In the genomic region with DNA sequence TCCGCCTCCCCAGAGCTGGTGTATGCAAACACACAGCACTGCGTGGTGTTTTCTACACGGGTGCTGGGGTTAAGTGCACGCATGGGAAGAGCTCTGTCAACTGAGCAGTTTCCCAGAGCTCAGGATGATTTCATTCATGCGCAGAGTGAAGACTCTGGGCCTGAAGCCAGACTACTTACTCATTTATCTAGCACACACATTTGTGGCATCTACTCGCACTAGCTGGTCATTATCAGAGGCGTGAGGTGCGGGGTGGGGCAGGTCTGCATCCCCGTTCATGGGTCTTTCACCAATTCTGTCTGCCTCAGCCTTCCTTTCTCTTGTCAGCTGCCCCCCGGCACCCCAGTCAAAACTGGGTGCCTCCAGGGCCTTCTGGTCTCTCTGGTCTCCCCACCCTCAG, we compare ENCODE assay signal across 9 mouse cellular contexts.
A peak's percentile ranks its signal among the peaks of the same experiment; 100 is the strongest.
DNase-seq lines count a peak whose midpoint lies in the region; ATAC-seq lines count a peak whose summit lies in the region.
"Had no signal": no experiment of that assay in that cellular context is flagged by ENCODE, and none has a peak within 500 bp of the region (broad histone marks: within the 10 kb centered on the region; RNA-seq: fewer than 3 reads in every experiment).

No protein-coding gene starts in this region.

- 30% methylated on average over 10 of the region's 10 CpGs for WGBS in liver, embryonic 12.5 days (ENCODE audit: insufficient replicate concordance)
- WGBS in midbrain, embryonic 15.5 days: 92% methylated on average over 10 of the region's 10 CpGs

- ATAC-seq in liver, embryonic 12.5 days: peak; percentile 97
- ATAC-seq in midbrain, embryonic 15.5 days (replicated peaks): no peak

- peaks cover 2% of the 10 kb centered on the region; the same call in 1 of the 2 replicates for H3K9me3 ChIP-seq in erythroblast, embryonic 14.5 days (ENCODE audit: control insufficient read depth, low read length)
- no peaks in the 10 kb centered on the region for H3K9me3 ChIP-seq in liver, embryonic 12.5 days (replicated peaks)
- H3K9me3 ChIP-seq in midbrain, embryonic 15.5 days: no peaks in the 10 kb centered on the region
- H3K9me3 ChIP-seq: hindbrain, embryonic 15.5 days had no signal

- H3K36me3 ChIP-seq in erythroblast, embryonic 14.5 days (ENCODE audit: control insufficient read depth): peaks cover 9% of the 10 kb centered on the region; the same call in 1 of the 2 replicates
- H3K36me3 ChIP-seq in liver, embryonic 12.5 days: no peaks in the 10 kb centered on the region
- H3K36me3 ChIP-seq in midbrain, embryonic 15.5 days (replicated peaks): no peaks in the 10 kb centered on the region
- H3K36me3 ChIP-seq: hindbrain, embryonic 15.5 days had no signal

- H3K9ac ChIP-seq in liver, embryonic 12.5 days: peak overlapping the region; percentile 37
- no peak overlapping the region for H3K9ac ChIP-seq in midbrain, embryonic 15.5 days
- H3K9ac ChIP-seq: hindbrain, embryonic 15.5 days had no signal

- H3K4me3 ChIP-seq in erythroblast, embryonic 14.5 days (replicated peaks): peak overlapping the region; percentile 43
- no peak overlapping the region for H3K4me3 ChIP-seq in liver, embryonic 12.5 days
- no peak overlapping the region for H3K4me3 ChIP-seq in midbrain, embryonic 15.5 days
- H3K4me3 ChIP-seq: hindbrain, embryonic 15.5 days had no signal

- peaks cover 93% of the 10 kb centered on the region for H3K4me1 ChIP-seq in erythroblast, embryonic 14.5 days (ENCODE audit: control insufficient read depth)
- peaks cover 85% of the 10 kb centered on the region for H3K4me1 ChIP-seq in liver, embryonic 12.5 days
- no peaks in the 10 kb centered on the region for H3K4me1 ChIP-seq in midbrain, embryonic 15.5 days
- H3K4me1 ChIP-seq: hindbrain, embryonic 15.5 days had no signal

- peak; percentile 11 for DNase-seq in right cerebral cortex, postnatal 14 days
- no peak for DNase-seq in right cerebral cortex, postnatal 36 days (ENCODE audit: low spot score in 2 of 2)
- DNase-seq in embryo, embryonic 10 days (ENCODE audit: low spot score): no peak
- no peak for DNase-seq in cerebellum, postnatal 14 days
- DNase-seq: cerebellum, adult 9-11 months had no signal

- H3K27me3 ChIP-seq in erythroblast, embryonic 14.5 days (ENCODE audit: control insufficient read depth): no peaks in the 10 kb centered on the region
- H3K27me3 ChIP-seq in liver, embryonic 12.5 days (replicated peaks): no peaks in the 10 kb centered on the region
- H3K27me3 ChIP-seq in midbrain, embryonic 15.5 days (replicated peaks): no peaks in the 10 kb centered on the region
- H3K27me3 ChIP-seq: hindbrain, embryonic 15.5 days had no signal

- H3K4me2 ChIP-seq in liver, embryonic 12.5 days: peak overlapping the region; percentile 59
- H3K4me2 ChIP-seq in midbrain, embryonic 15.5 days: no peak overlapping the region
- H3K4me2 ChIP-seq: hindbrain, embryonic 15.5 days had no signal

- peak overlapping the region; percentile 99 for H3K27ac ChIP-seq in liver, embryonic 12.5 days
- H3K27ac ChIP-seq in midbrain, embryonic 15.5 days: no peak overlapping the region
- H3K27ac ChIP-seq: hindbrain, embryonic 15.5 days had no signal
